Mouse (Mus musculus) liver, adult 2 months (tissue): ENCODE data around the gene Prmt3.

Source experiments
- CTCF ChIP-seq: fragments of 200-500 bp; IDR thresholded peaks from 2 replicates; pipeline ENCODE4 v1.5.1; 2011; ENCODE audit warnings: low read depth, low read length, control low read depth
- POLR2A ChIP-seq: fragments of 200-500 bp; IDR thresholded peaks from 2 replicates; pipeline ENCODE4 v1.6.1; 2011; ENCODE audit warnings: low read length, control low read depth; ENCODE audit not compliant: insufficient read depth; ENCODE audit errors: extremely low read depth

DNA sequence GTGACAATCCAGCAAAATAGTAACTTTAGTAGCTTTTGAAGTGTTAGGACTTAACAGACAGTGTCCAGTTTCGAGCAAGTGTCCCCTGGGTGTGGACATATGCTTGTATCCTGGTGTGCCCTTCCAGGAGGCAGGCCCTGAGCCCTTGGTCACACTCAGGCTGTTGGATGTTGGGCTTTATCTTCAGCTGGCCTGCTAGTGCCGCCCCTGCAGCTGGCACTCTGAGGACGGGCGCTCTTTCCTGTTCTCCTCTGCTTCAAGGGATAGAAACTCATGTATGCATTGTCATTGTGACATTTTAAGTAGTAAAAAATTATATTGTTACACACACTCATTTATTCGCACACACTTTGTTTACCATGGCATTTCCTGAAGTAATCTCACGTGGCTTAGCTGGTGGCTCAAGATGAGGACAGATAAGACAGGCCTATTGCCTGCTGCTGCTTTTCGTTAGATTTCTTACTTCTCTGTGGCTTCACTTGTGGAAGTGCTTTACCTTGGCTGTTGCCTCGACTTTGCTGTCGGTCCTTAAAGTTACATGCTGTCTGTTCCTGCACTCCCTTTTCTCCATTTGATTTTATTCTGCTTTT, 29.0 kb downstream of the Prmt3 start:
- TF ChIP-seq CTCF = no peak
- TF ChIP-seq POLR2A = no peak
